Mouse (Mus musculus): ENCODE data around the gene Flt1. TPM values are rescaled to one million over a fixed set of nuclear protein-coding genes. Genes with fewer than 3 reads are reported as not detected.

Flt1 gene
- polyA plus RNA-seq, 1 experiment from 2014 or later, result 15.1 TPM

GRCm38 (mm10) chr5:147645001-147645645 lies 80.7 kb downstream of the Flt1 start:
- H3K27me3 ChIP-seq (replicated peaks; ENCODE audit: control insufficient read depth, insufficient read depth, low read length), result no peaks in the 10 kb centered on the region
- 0 out of 2 replicates have a peak overlapping the region, but pooled peaks have one; percentile 14 for H3K27ac ChIP-seq (ENCODE audit: low read depth)
- no peak overlapping the region for H3K9ac ChIP-seq (ENCODE audit: low read length)
- H3K4me2 ChIP-seq (ENCODE audit: low read length), result no peak overlapping the region
- H3K9me3 ChIP-seq (ENCODE audit: control insufficient read depth, low read length), result no peaks in the 10 kb centered on the region
- H3K36me3 ChIP-seq (ENCODE audit: control insufficient read depth, insufficient read depth, low read length), result no peaks in the 10 kb centered on the region
- no peaks in the 10 kb centered on the region for H3K4me1 ChIP-seq (replicated peaks; ENCODE audit: control insufficient read depth, insufficient read depth, low read length)
- no peak overlapping the region for H3K4me3 ChIP-seq (ENCODE audit: low read depth, low read length)
- 46% methylated on average over 12 of the region's 12 CpGs for WGBS
- peak; percentile 77 for DNase-seq (ENCODE audit: low spot score)
- ATAC-seq (replicated peaks; ENCODE audit: low FRiP score, low TSS enrichment, low read depth), result no peak

GRCm38 (mm10) chr5:147641452-147641851 lies 84.4 kb downstream of the Flt1 start:
- Histone ChIP-seq H3K9ac (ENCODE audit: low read length) (no peak overlapping the region), H3K4me3 (ENCODE audit: low read depth, low read length) (no peak overlapping the region), H3K36me3 (ENCODE audit: control insufficient read depth, insufficient read depth, low read length) (no peaks in the 10 kb centered on the region), H3K4me1 (replicated peaks; ENCODE audit: control insufficient read depth, insufficient read depth, low read length) (no peaks in the 10 kb centered on the region), H3K4me2 (ENCODE audit: low read length) (no peak overlapping the region), H3K27ac (ENCODE audit: low read depth) (no peak overlapping the region), H3K9me3 (ENCODE audit: control insufficient read depth, low read length) (no peaks in the 10 kb centered on the region), H3K27me3 (replicated peaks; ENCODE audit: control insufficient read depth, insufficient read depth, low read length) (no peaks in the 10 kb centered on the region)
- no peak for DNase-seq (ENCODE audit: low spot score)
- 33% methylated on average over 7 of the region's 7 CpGs for WGBS
- no peak for ATAC-seq (replicated peaks; ENCODE audit: low FRiP score, low TSS enrichment, low read depth)

GRCm38 (mm10) chr5:147639940-147640339 lies 85.9 kb downstream of the Flt1 start:
- Histone ChIP-seq H3K9me3 (ENCODE audit: control insufficient read depth, low read length) (no peaks in the 10 kb centered on the region), H3K27ac (ENCODE audit: low read depth) (no peak overlapping the region), H3K4me2 (ENCODE audit: low read length) (no peak overlapping the region), H3K27me3 (replicated peaks; ENCODE audit: control insufficient read depth, insufficient read depth, low read length) (no peaks in the 10 kb centered on the region), H3K9ac (ENCODE audit: low read length) (no peak overlapping the region), H3K4me3 (ENCODE audit: low read depth, low read length) (no peak overlapping the region), H3K36me3 (ENCODE audit: control insufficient read depth, insufficient read depth, low read length) (no peaks in the 10 kb centered on the region), H3K4me1 (replicated peaks; ENCODE audit: control insufficient read depth, insufficient read depth, low read length) (no peaks in the 10 kb centered on the region)
- WGBS, result 96% methylated on average over 5 of the region's 5 CpGs
- no peak for DNase-seq (ENCODE audit: low spot score)
- no peak for ATAC-seq (replicated peaks; ENCODE audit: low FRiP score, low TSS enrichment, low read depth)

GRCm38 (mm10) chr5:147636676-147637075 lies 89.1 kb downstream of the Flt1 start:
- no peak overlapping the region for H3K4me2 ChIP-seq (ENCODE audit: low read length)
- DNase-seq (ENCODE audit: low spot score) (no peak), ATAC-seq (replicated peaks; ENCODE audit: low FRiP score, low TSS enrichment, low read depth) (no peak)
- 85% methylated on average over 3 of the region's 3 CpGs for WGBS
- H3K27me3 ChIP-seq (replicated peaks; ENCODE audit: control insufficient read depth, insufficient read depth, low read length), result no peaks in the 10 kb centered on the region
- no peaks in the 10 kb centered on the region for H3K4me1 ChIP-seq (replicated peaks; ENCODE audit: control insufficient read depth, insufficient read depth, low read length)
- no peak overlapping the region for H3K27ac ChIP-seq (ENCODE audit: low read depth)
- H3K4me3 ChIP-seq (ENCODE audit: low read depth, low read length), result no peak overlapping the region
- H3K36me3 ChIP-seq (ENCODE audit: control insufficient read depth, insufficient read depth, low read length), result no peaks in the 10 kb centered on the region
- no peaks in the 10 kb centered on the region for H3K9me3 ChIP-seq (ENCODE audit: control insufficient read depth, low read length)
- no peak overlapping the region for H3K9ac ChIP-seq (ENCODE audit: low read length)

- no peaks in the 10 kb centered on the region for H3K27me3 ChIP-seq (replicated peaks; ENCODE audit: control insufficient read depth, insufficient read depth, low read length)
- no peak overlapping the region for H3K4me3 ChIP-seq (ENCODE audit: low read depth, low read length)
- no peak overlapping the region for H3K9ac ChIP-seq (ENCODE audit: low read length)
- no peaks in the 10 kb centered on the region for H3K9me3 ChIP-seq (ENCODE audit: control insufficient read depth, low read length)
- ATAC-seq (replicated peaks; ENCODE audit: low FRiP score, low TSS enrichment, low read depth) (no peak), DNase-seq (ENCODE audit: low spot score) (no peak)
- no peaks in the 10 kb centered on the region for H3K4me1 ChIP-seq (replicated peaks; ENCODE audit: control insufficient read depth, insufficient read depth, low read length)
- H3K27ac ChIP-seq (ENCODE audit: low read depth), result no peak overlapping the region
- no peak overlapping the region for H3K4me2 ChIP-seq (ENCODE audit: low read length)
- WGBS, result 70% methylated on average over 8 of the region's 8 CpGs
- no peaks in the 10 kb centered on the region for H3K36me3 ChIP-seq (ENCODE audit: control insufficient read depth, insufficient read depth, low read length)
These were observed 89.9 kb downstream of the Flt1 start for GRCm38 (mm10) chr5:147635883-147636282.

- no peaks in the 10 kb centered on the region for H3K4me1 ChIP-seq (replicated peaks; ENCODE audit: control insufficient read depth, insufficient read depth, low read length)
- no peak overlapping the region for H3K27ac ChIP-seq (ENCODE audit: low read depth)
- H3K36me3 ChIP-seq (ENCODE audit: control insufficient read depth, insufficient read depth, low read length), result no peaks in the 10 kb centered on the region
- no peaks in the 10 kb centered on the region for H3K9me3 ChIP-seq (ENCODE audit: control insufficient read depth, low read length)
- H3K4me2 ChIP-seq (ENCODE audit: low read length), result no peak overlapping the region
- no peak overlapping the region for H3K4me3 ChIP-seq (ENCODE audit: low read depth, low read length)
- 33% methylated on average over 11 of the region's 11 CpGs for WGBS
- no peak overlapping the region for H3K9ac ChIP-seq (ENCODE audit: low read length)
- no peaks in the 10 kb centered on the region for H3K27me3 ChIP-seq (replicated peaks; ENCODE audit: control insufficient read depth, insufficient read depth, low read length)
- no peak for ATAC-seq (replicated peaks; ENCODE audit: low FRiP score, low TSS enrichment, low read depth)
- no peak for DNase-seq (ENCODE audit: low spot score)
These were observed 91.8 kb downstream of the Flt1 start for GRCm38 (mm10) chr5:147634016-147634415.

GRCm38 (mm10) chr5:147632716-147633115 lies 93.1 kb downstream of the Flt1 start:
- ATAC-seq (replicated peaks; ENCODE audit: low FRiP score, low TSS enrichment, low read depth) (no peak), DNase-seq (ENCODE audit: low spot score) (no peak)
- Histone ChIP-seq H3K9me3 (ENCODE audit: control insufficient read depth, low read length) (no peaks in the 10 kb centered on the region), H3K36me3 (ENCODE audit: control insufficient read depth, insufficient read depth, low read length) (no peaks in the 10 kb centered on the region), H3K4me1 (replicated peaks; ENCODE audit: control insufficient read depth, insufficient read depth, low read length) (no peaks in the 10 kb centered on the region), H3K27ac (ENCODE audit: low read depth) (no peak overlapping the region), H3K9ac (ENCODE audit: low read length) (no peak overlapping the region), H3K4me3 (ENCODE audit: low read depth, low read length) (no peak overlapping the region), H3K4me2 (ENCODE audit: low read length) (no peak overlapping the region), H3K27me3 (replicated peaks; ENCODE audit: control insufficient read depth, insufficient read depth, low read length) (no peaks in the 10 kb centered on the region)
- WGBS, result 80% methylated on average over 4 of the region's 4 CpGs

- H3K4me2 ChIP-seq (ENCODE audit: low read length), result no peak overlapping the region
- H3K4me1 ChIP-seq (replicated peaks; ENCODE audit: control insufficient read depth, insufficient read depth, low read length), result no peaks in the 10 kb centered on the region
- H3K4me3 ChIP-seq (ENCODE audit: low read depth, low read length), result no peak overlapping the region
- no peak for ATAC-seq (replicated peaks; ENCODE audit: low FRiP score, low TSS enrichment, low read depth)
- H3K27ac ChIP-seq (ENCODE audit: low read depth), result no peak overlapping the region
- no peaks in the 10 kb centered on the region for H3K36me3 ChIP-seq (ENCODE audit: control insufficient read depth, insufficient read depth, low read length)
- H3K9me3 ChIP-seq (ENCODE audit: control insufficient read depth, low read length), result no peaks in the 10 kb centered on the region
- DNase-seq (ENCODE audit: low spot score), result no peak
- 75% methylated on average over 17 of the region's 17 CpGs for WGBS
- H3K27me3 ChIP-seq (replicated peaks; ENCODE audit: control insufficient read depth, insufficient read depth, low read length), result no peaks in the 10 kb centered on the region
- no peak overlapping the region for H3K9ac ChIP-seq (ENCODE audit: low read length)
These were observed 95.2 kb downstream of the Flt1 start for GRCm38 (mm10) chr5:147630426-147631290.
